Mouse (Mus musculus): Measurements from ENCODE around the gene Nrp1.

DNA sequence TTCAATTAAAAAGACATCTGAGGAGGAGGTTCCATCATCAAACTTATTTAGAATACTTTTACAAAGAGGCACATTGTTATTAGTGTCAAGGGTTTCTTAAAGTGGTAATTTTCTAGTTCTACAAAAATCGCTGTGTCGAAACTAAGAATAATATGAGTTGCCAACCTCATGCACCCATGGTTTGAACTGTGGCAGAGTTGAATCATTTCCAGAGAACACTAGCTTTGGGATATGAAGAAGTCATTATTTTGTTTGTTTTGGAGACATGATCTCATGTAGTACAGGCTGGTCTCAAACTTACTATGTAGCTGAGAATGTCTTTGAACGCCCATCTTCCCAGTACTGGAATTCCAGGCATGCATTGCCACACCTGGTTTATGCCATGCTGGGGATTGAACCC lies 68.7 kb downstream of the Nrp1 start:
- TF ChIP-seq MEF2A (IDR thresholded peaks at IDR 0.05; ENCODE audit: borderline replicate concordance, low read depth, low read length) (no peak), POLR2AphosphoS2 (IDR thresholded peaks at IDR 0.05; ENCODE audit: low read depth, low read length) (no peak), E2F4 (IDR thresholded peaks at IDR 0.05; ENCODE audit: insufficient replicate concordance, low read depth, low read length) (no peak), EP300 (IDR thresholded peaks at IDR 0.05; ENCODE audit: low read length) (no peak), RCOR1 (conservative IDR thresholded peaks at IDR 0.05; ENCODE audit: low read depth, low read length) (no peak)

Measured in CH12.LX (cell line).